26 mouse cellular contexts compared by ENCODE assay signal in genomic region chr7:82070946-82071727, GRCm38 (mm10).
DNase-seq lines count a peak whose midpoint lies in the region; ATAC-seq and TF ChIP-seq lines count a peak whose summit lies in the region.
"Had no signal": no experiment of that assay in that cellular context is flagged by ENCODE, and none has a peak within 500 bp of the region (broad histone marks: within the 10 kb centered on the region; RNA-seq: fewer than 3 reads in every experiment).

No protein-coding gene starts in this region.

- no peak overlapping the region for H3K4me2 ChIP-seq in limb, embryonic 13.5 days (replicated peaks)
- H3K4me2 ChIP-seq: embryonic facial prominence, embryonic 13.5 days; embryonic facial prominence, embryonic 15.5 days; forebrain, embryonic 12.5 days had no signal

- WGBS in limb, embryonic 13.5 days: 74% methylated on average over 10 of the region's 10 CpGs
- WGBS in limb, embryonic 10.5 days: 80% methylated on average over 10 of the region's 10 CpGs

- 0 out of 2 replicates have a peak overlapping the region, but pooled peaks have one; percentile 19 for H3K9ac ChIP-seq in limb, embryonic 13.5 days
- H3K9ac ChIP-seq: embryonic facial prominence, embryonic 13.5 days; embryonic facial prominence, embryonic 15.5 days; forebrain, embryonic 12.5 days had no signal

- DNase-seq in limb, embryonic 10.5 days (ENCODE audit: low spot score): no peak
- DNase-seq in NIH3T3 (ENCODE audit: low read depth) (peak; percentile 43), ZHBTc4 (ENCODE audit: low read depth, low spot score) (peak; percentile 10)
- no peak for DNase-seq in frontal cortex, postnatal 10 days (ENCODE audit: low spot score in 2 of 2)
- no peak for DNase-seq in cerebellum, adult 9-10 months
- DNase-seq: adrenal gland, adult 8-10 months; adrenal gland, postnatal 14 days; adrenal gland, postnatal 36 days; B cell, adult 2 months; cerebellum, adult 11-12 months; cerebellum, adult 2 months; cerebellum, adult 9-11 months; cerebellum, postnatal 14 days; cerebellum, postnatal 36 days; embryo, embryonic 11 days had no signal

- H3K4me3 ChIP-seq in limb, embryonic 13.5 days: no peak overlapping the region
- H3K4me3 ChIP-seq in limb, embryonic 10.5 days: no peak overlapping the region
- peak overlapping the region; percentile 32 for H3K4me3 ChIP-seq in E14TG2a.4 (replicated peaks; ENCODE audit: low read length)
- H3K4me3 ChIP-seq: embryonic facial prominence, embryonic 13.5 days; embryonic facial prominence, embryonic 15.5 days; erythroblast, embryonic 14.5 days; forebrain, embryonic 10.5 days; forebrain, embryonic 12.5 days had no signal

- no peak overlapping the region for H3K27ac ChIP-seq in limb, embryonic 13.5 days
- H3K27ac ChIP-seq in limb, embryonic 10.5 days: no peak overlapping the region
- H3K27ac ChIP-seq: embryonic facial prominence, embryonic 13.5 days; embryonic facial prominence, embryonic 15.5 days; forebrain, embryonic 10.5 days; forebrain, embryonic 12.5 days had no signal

- no peak for TF ChIP-seq CTCF in E14TG2a.4 (conservative IDR thresholded peaks at IDR 0.05; ENCODE audit: low read length)

- ATAC-seq in limb, embryonic 13.5 days (ENCODE audit: low FRiP score, low read depth): no peak
- no peak for ATAC-seq in activated CD4-positive, CD25-positive, alpha-beta regulatory T cell, adult 4 months
- ATAC-seq: CD4-positive, CD25-positive, alpha-beta regulatory T cell, adult 4 months; forebrain, embryonic 14.5 days; forebrain, embryonic 16.5 days had no signal

- no peaks in the 10 kb centered on the region for H3K4me1 ChIP-seq in limb, embryonic 13.5 days
- no peaks in the 10 kb centered on the region for H3K4me1 ChIP-seq in limb, embryonic 10.5 days
- peaks cover 12% of the 10 kb centered on the region for H3K4me1 ChIP-seq in E14TG2a.4 (replicated peaks; ENCODE audit: low read depth, low read length)
- H3K4me1 ChIP-seq: embryonic facial prominence, embryonic 13.5 days; embryonic facial prominence, embryonic 15.5 days; forebrain, embryonic 10.5 days; forebrain, embryonic 12.5 days had no signal

- no peaks in the 10 kb centered on the region for H3K9me3 ChIP-seq in limb, embryonic 13.5 days
- no peaks in the 10 kb centered on the region for H3K9me3 ChIP-seq in limb, embryonic 10.5 days (replicated peaks)
- no peaks in the 10 kb centered on the region for H3K9me3 ChIP-seq in E14TG2a.4 (ENCODE audit: low read length)
- H3K9me3 ChIP-seq: embryonic facial prominence, embryonic 13.5 days; embryonic facial prominence, embryonic 15.5 days; forebrain, embryonic 10.5 days; forebrain, embryonic 12.5 days had no signal

- H3K36me3 ChIP-seq in limb, embryonic 13.5 days: no peaks in the 10 kb centered on the region
- H3K36me3 ChIP-seq in limb, embryonic 10.5 days: no peaks in the 10 kb centered on the region
- no peaks in the 10 kb centered on the region for H3K36me3 ChIP-seq in E14TG2a.4 (ENCODE audit: insufficient read depth, low read length)
- H3K36me3 ChIP-seq: embryonic facial prominence, embryonic 13.5 days; embryonic facial prominence, embryonic 15.5 days; forebrain, embryonic 10.5 days; forebrain, embryonic 12.5 days had no signal

- H3K27me3 ChIP-seq in limb, embryonic 13.5 days: no peaks in the 10 kb centered on the region
- no peaks in the 10 kb centered on the region for H3K27me3 ChIP-seq in limb, embryonic 10.5 days (ENCODE audit: low read depth, poor library complexity, severe bottlenecking)
- no peaks in the 10 kb centered on the region; the same call in none of the 2 replicates for H3K27me3 ChIP-seq in E14TG2a.4 (ENCODE audit: insufficient read depth, low read length)
- H3K27me3 ChIP-seq: embryonic facial prominence, embryonic 13.5 days; forebrain, embryonic 12.5 days had no signal

Comparison
In these comparisons a context has a peak if more than half of its experiments do, and no peak if none do; other contexts are left out.
1. DNase-seq: peak in NIH3T3 (single experiment) and ZHBTc4 (single experiment); none in limb, embryonic 10.5 days (single experiment), frontal cortex, postnatal 10 days (0 of 2) and cerebellum, adult 9-10 months (single experiment).